Mouse (Mus musculus): Measurements from ENCODE around the gene Nln. TPM values are rescaled to one million over a fixed set of nuclear protein-coding genes. Genes with fewer than 3 reads are reported as not detected.

Nln gene
- polyA plus RNA-seq, 1 experiment from 2014 or later = 24.3 TPM

GRCm38 (mm10) chr13:104023356-104023911 lies 86.0 kb downstream of the Nln start:
- Histone ChIP-seq H3K4me2 (ENCODE audit: low read depth, low read length) (no peak overlapping the region), H3K27ac (replicated peaks; ENCODE audit: low read depth, low read length) (no peak overlapping the region), H3K36me3 (replicated peaks; ENCODE audit: control insufficient read depth, insufficient read depth, low read depth, low read length) (no peaks in the 10 kb centered on the region), H3K27me3 (ENCODE audit: control insufficient read depth, insufficient read depth, low read length) (no peaks in the 10 kb centered on the region), H3K9me3 (replicated peaks; ENCODE audit: control insufficient read depth, low read length) (no peaks in the 10 kb centered on the region), H3K9ac (replicated peaks; ENCODE audit: low read length) (no peak overlapping the region), H3K4me3 (ENCODE audit: low read depth, low read length) (no peak overlapping the region), H3K4me1 (ENCODE audit: control insufficient read depth, insufficient read depth, low read length) (peaks cover 2% of the 10 kb centered on the region)
- DNase-seq (ENCODE audit: low spot score) = no peak
- 64% methylated on average over 11 of the region's 11 CpGs for WGBS
- ATAC-seq (replicated peaks; ENCODE audit: insufficient number of reproducible peaks, low FRiP score, low TSS enrichment, low read depth) = no peak

- no peak overlapping the region for H3K9ac ChIP-seq (replicated peaks; ENCODE audit: low read length)
- H3K4me2 ChIP-seq (ENCODE audit: low read depth, low read length) = no peak overlapping the region
- DNase-seq (ENCODE audit: low spot score) (no peak), ATAC-seq (replicated peaks; ENCODE audit: insufficient number of reproducible peaks, low FRiP score, low TSS enrichment, low read depth) (no peak; the same call in 1 of the 2 replicates)
- H3K9me3 ChIP-seq (replicated peaks; ENCODE audit: control insufficient read depth, low read length) = no peaks in the 10 kb centered on the region
- no peak overlapping the region for H3K27ac ChIP-seq (replicated peaks; ENCODE audit: low read depth, low read length)
- no peaks in the 10 kb centered on the region for H3K27me3 ChIP-seq (ENCODE audit: control insufficient read depth, insufficient read depth, low read length)
- H3K4me3 ChIP-seq (ENCODE audit: low read depth, low read length) = no peak overlapping the region
- H3K36me3 ChIP-seq (replicated peaks; ENCODE audit: control insufficient read depth, insufficient read depth, low read depth, low read length) = no peaks in the 10 kb centered on the region
- peaks cover 1% of the 10 kb centered on the region; the same call in 1 of the 2 replicates for H3K4me1 ChIP-seq (ENCODE audit: control insufficient read depth, insufficient read depth, low read length)
- WGBS = 66% methylated on average over 7 of the region's 7 CpGs
Observed at GRCm38 (mm10) chr13:104018466-104019076, 90.8 kb downstream of the Nln start.

GRCm38 (mm10) chr13:104015246-104016105 lies 93.9 kb downstream of the Nln start:
- H3K4me2 ChIP-seq (ENCODE audit: low read depth, low read length) = no peak overlapping the region
- no peak overlapping the region for H3K9ac ChIP-seq (replicated peaks; ENCODE audit: low read length)
- no peak overlapping the region for H3K4me3 ChIP-seq (ENCODE audit: low read depth, low read length)
- H3K9me3 ChIP-seq (replicated peaks; ENCODE audit: control insufficient read depth, low read length) = no peaks in the 10 kb centered on the region
- no peak overlapping the region for H3K27ac ChIP-seq (replicated peaks; ENCODE audit: low read depth, low read length)
- 89% methylated on average over 18 of the region's 18 CpGs for WGBS
- no peaks in the 10 kb centered on the region for H3K4me1 ChIP-seq (ENCODE audit: control insufficient read depth, insufficient read depth, low read length)
- H3K27me3 ChIP-seq (ENCODE audit: control insufficient read depth, insufficient read depth, low read length) = no peaks in the 10 kb centered on the region
- DNase-seq (ENCODE audit: low spot score) = no peak
- ATAC-seq (replicated peaks; ENCODE audit: insufficient number of reproducible peaks, low FRiP score, low TSS enrichment, low read depth) = no peak
- H3K36me3 ChIP-seq (replicated peaks; ENCODE audit: control insufficient read depth, insufficient read depth, low read depth, low read length) = no peaks in the 10 kb centered on the region

- no peak for DNase-seq (ENCODE audit: low spot score)
- no peak overlapping the region for H3K9ac ChIP-seq (replicated peaks; ENCODE audit: low read length)
- no peak overlapping the region for H3K4me3 ChIP-seq (ENCODE audit: low read depth, low read length)
- no peaks in the 10 kb centered on the region for H3K36me3 ChIP-seq (replicated peaks; ENCODE audit: control insufficient read depth, insufficient read depth, low read depth, low read length)
- H3K27ac ChIP-seq (replicated peaks; ENCODE audit: low read depth, low read length) = no peak overlapping the region
- no peak overlapping the region for H3K4me2 ChIP-seq (ENCODE audit: low read depth, low read length)
- ATAC-seq (replicated peaks; ENCODE audit: insufficient number of reproducible peaks, low FRiP score, low TSS enrichment, low read depth) = no peak
- H3K27me3 ChIP-seq (ENCODE audit: control insufficient read depth, insufficient read depth, low read length) = no peaks in the 10 kb centered on the region
- H3K9me3 ChIP-seq (replicated peaks; ENCODE audit: control insufficient read depth, low read length) = no peaks in the 10 kb centered on the region
- WGBS = 84% methylated on average over 11 of the region's 11 CpGs
- H3K4me1 ChIP-seq (ENCODE audit: control insufficient read depth, insufficient read depth, low read length) = no peaks in the 10 kb centered on the region
Observed at GRCm38 (mm10) chr13:104014038-104014437, 95.4 kb downstream of the Nln start.

GRCm38 (mm10) chr13:104013380-104013779 lies 96.0 kb downstream of the Nln start:
- no peaks in the 10 kb centered on the region for H3K36me3 ChIP-seq (replicated peaks; ENCODE audit: control insufficient read depth, insufficient read depth, low read depth, low read length)
- WGBS = 80% methylated on average over 6 of the region's 6 CpGs
- H3K4me2 ChIP-seq (ENCODE audit: low read depth, low read length) = no peak overlapping the region
- H3K9me3 ChIP-seq (replicated peaks; ENCODE audit: control insufficient read depth, low read length) = no peaks in the 10 kb centered on the region
- no peak overlapping the region for H3K27ac ChIP-seq (replicated peaks; ENCODE audit: low read depth, low read length)
- no peak overlapping the region for H3K9ac ChIP-seq (replicated peaks; ENCODE audit: low read length)
- no peak for ATAC-seq (replicated peaks; ENCODE audit: insufficient number of reproducible peaks, low FRiP score, low TSS enrichment, low read depth)
- H3K27me3 ChIP-seq (ENCODE audit: control insufficient read depth, insufficient read depth, low read length) = no peaks in the 10 kb centered on the region
- DNase-seq (ENCODE audit: low spot score) = no peak
- H3K4me3 ChIP-seq (ENCODE audit: low read depth, low read length) = no peak overlapping the region
- no peaks in the 10 kb centered on the region for H3K4me1 ChIP-seq (ENCODE audit: control insufficient read depth, insufficient read depth, low read length)

GRCm38 (mm10) chr13:104012214-104012833 lies 97.1 kb downstream of the Nln start:
- Histone ChIP-seq H3K4me1 (ENCODE audit: control insufficient read depth, insufficient read depth, low read length) (no peaks in the 10 kb centered on the region), H3K4me3 (ENCODE audit: low read depth, low read length) (no peak overlapping the region), H3K27me3 (ENCODE audit: control insufficient read depth, insufficient read depth, low read length) (no peaks in the 10 kb centered on the region), H3K27ac (replicated peaks; ENCODE audit: low read depth, low read length) (no peak overlapping the region), H3K4me2 (ENCODE audit: low read depth, low read length) (no peak overlapping the region), H3K36me3 (replicated peaks; ENCODE audit: control insufficient read depth, insufficient read depth, low read depth, low read length) (no peaks in the 10 kb centered on the region), H3K9ac (replicated peaks; ENCODE audit: low read length) (no peak overlapping the region), H3K9me3 (replicated peaks; ENCODE audit: control insufficient read depth, low read length) (no peaks in the 10 kb centered on the region)
- no peak for DNase-seq (ENCODE audit: low spot score)
- no peak for ATAC-seq (replicated peaks; ENCODE audit: insufficient number of reproducible peaks, low FRiP score, low TSS enrichment, low read depth)
- 84% methylated on average over 11 of the region's 11 CpGs for WGBS

GRCm38 (mm10) chr13:104011289-104011688 lies 98.1 kb downstream of the Nln start:
- Histone ChIP-seq H3K4me3 (ENCODE audit: low read depth, low read length) (no peak overlapping the region), H3K4me2 (ENCODE audit: low read depth, low read length) (no peak overlapping the region), H3K4me1 (ENCODE audit: control insufficient read depth, insufficient read depth, low read length) (no peaks in the 10 kb centered on the region), H3K27me3 (ENCODE audit: control insufficient read depth, insufficient read depth, low read length) (no peaks in the 10 kb centered on the region), H3K9ac (replicated peaks; ENCODE audit: low read length) (no peak overlapping the region), H3K9me3 (replicated peaks; ENCODE audit: control insufficient read depth, low read length) (no peaks in the 10 kb centered on the region), H3K36me3 (replicated peaks; ENCODE audit: control insufficient read depth, insufficient read depth, low read depth, low read length) (no peaks in the 10 kb centered on the region), H3K27ac (replicated peaks; ENCODE audit: low read depth, low read length) (no peak overlapping the region)
- no peak for DNase-seq (ENCODE audit: low spot score)
- 91% methylated on average over 5 of the region's 5 CpGs for WGBS
- no peak for ATAC-seq (replicated peaks; ENCODE audit: insufficient number of reproducible peaks, low FRiP score, low TSS enrichment, low read depth)
